Mouse (Mus musculus) ES-Bruce4 (cell line): ENCODE data around the gene Msl1.

Experiments used
- CTCF ChIP-seq: IDR thresholded peaks from one replicate; pipeline ENCODE4 v1.8.1; 2011; ENCODE audit warnings: low read depth, low read length
- EP300 ChIP-seq: IDR thresholded peaks from 2 replicates; pipeline ENCODE4 v1.6.1; 2011; ENCODE audit warnings: low read depth, low read length; ENCODE audit not compliant: insufficient read depth
- POLR2A ChIP-seq: IDR thresholded peaks from one replicate; pipeline ENCODE4 v1.8.1; 2011; ENCODE audit warnings: low read length; ENCODE audit not compliant: insufficient read depth

DNA sequence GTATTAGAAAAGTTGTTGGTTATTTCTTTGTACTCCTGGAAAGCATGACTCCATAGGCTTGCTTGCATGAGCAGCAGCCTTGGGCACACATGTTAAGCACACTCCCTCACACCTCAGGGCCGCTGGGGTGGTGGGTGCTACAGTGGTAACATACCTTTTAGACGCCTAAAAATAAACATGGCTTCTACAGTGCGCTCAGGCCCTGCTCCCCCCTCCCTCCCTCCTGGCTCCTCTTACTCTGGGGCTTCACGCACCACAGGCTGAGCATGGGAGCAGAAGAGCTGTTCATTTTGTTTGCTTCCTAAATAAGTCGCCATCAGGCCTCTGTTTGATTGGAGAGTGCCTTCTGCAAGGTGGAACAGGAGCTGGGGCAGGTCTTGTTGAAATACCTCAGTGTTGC is 2.0 kb downstream of the Msl1 start:
- no peak for TF ChIP-seq POLR2A
- no peak for TF ChIP-seq CTCF
- TF ChIP-seq EP300: no peak
